Mouse (Mus musculus) Muller cell, postnatal 12 days (primary cell): Measurements from ENCODE around the gene Ankrd55.

Experiments used
- DNase-seq: peaks from one replicate; pipeline ENCODE4 v3.0.0-alpha.2; 2015; ENCODE audit errors: inconsistent ontology term

Ankrd55 gene

GRCm38 (mm10) chr13:112381476-112381875 lies 93.2 kb downstream of the Ankrd55 start:
- no peak for DNase-seq

GRCm38 (mm10) chr13:112382457-112382856 lies 94.2 kb downstream of the Ankrd55 start:
- no peak for DNase-seq

GRCm38 (mm10) chr13:112382956-112383355 lies 94.7 kb downstream of the Ankrd55 start:
- no peak for DNase-seq

- DNase-seq: no peak
These were observed 95.8 kb downstream of the Ankrd55 start for GRCm38 (mm10) chr13:112383941-112384659.

- no peak for DNase-seq
These were observed 96.8 kb downstream of the Ankrd55 start for GRCm38 (mm10) chr13:112385040-112385439.

- no peak for DNase-seq
These were observed 98.3 kb downstream of the Ankrd55 start for GRCm38 (mm10) chr13:112386494-112387075.

GRCm38 (mm10) chr13:112387279-112387678 lies 99.0 kb downstream of the Ankrd55 start:
- DNase-seq: no peak

GRCm38 (mm10) chr13:112388176-112388575 lies 99.9 kb downstream of the Ankrd55 start:
- no peak for DNase-seq

GRCm38 (mm10) chr13:112390206-112390605 lies 102.0 kb downstream of the Ankrd55 start:
- DNase-seq: no peak

GRCm38 (mm10) chr13:112391354-112391753 lies 103.1 kb downstream of the Ankrd55 start:
- no peak for DNase-seq

- no peak for DNase-seq
These were observed 105.1 kb downstream of the Ankrd55 start for GRCm38 (mm10) chr13:112393356-112393755.

GRCm38 (mm10) chr13:112394271-112394670 lies 106.0 kb downstream of the Ankrd55 start:
- DNase-seq: no peak

- no peak for DNase-seq
These were observed 116.5 kb downstream of the Ankrd55 start for GRCm38 (mm10) chr13:112404723-112405122.

GRCm38 (mm10) chr13:112405184-112405583 lies 116.9 kb downstream of the Ankrd55 start:
- DNase-seq: no peak

GRCm38 (mm10) chr13:112406618-112407017 lies 118.4 kb downstream of the Ankrd55 start:
- DNase-seq: no peak

GRCm38 (mm10) chr13:112407181-112407700 lies 119.0 kb downstream of the Ankrd55 start:
- DNase-seq: no peak

- DNase-seq: no peak
These were observed 119.7 kb downstream of the Ankrd55 start for GRCm38 (mm10) chr13:112407776-112408490.

- DNase-seq: no peak
These were observed 120.5 kb downstream of the Ankrd55 start for GRCm38 (mm10) chr13:112408701-112409100.

- DNase-seq: no peak
These were observed 121.1 kb downstream of the Ankrd55 start for GRCm38 (mm10) chr13:112409331-112409730.

GRCm38 (mm10) chr13:112409851-112410250 lies 121.6 kb downstream of the Ankrd55 start:
- no peak for DNase-seq

- no peak for DNase-seq
These were observed 122.2 kb downstream of the Ankrd55 start for GRCm38 (mm10) chr13:112410461-112410860.

- no peak for DNase-seq
These were observed 123.1 kb downstream of the Ankrd55 start for GRCm38 (mm10) chr13:112411216-112411822.
